Mouse (Mus musculus) cerebellum, postnatal 14 days (tissue): ENCODE data around the gene Ptges3l.
A peak's percentile ranks its signal among the peaks of the same experiment; 100 is the strongest.
"Not testable (repeated sequence)": the region's sequence is repeated elsewhere in the genome, so short reads cannot be mapped to it uniquely, and the experiment has no call there.

Experiments used
- DNase-seq, 2 experiments: peaks; one replicate each; pipeline ENCODE4 v3.0.0; 2021; ENCODE audit warnings: mixed read lengths in 2 of 2

Gene Ptges3l

GRCm38 (mm10) chr11:101418991-101419390 lies 6.1 kb downstream of the Ptges3l start:
- DNase-seq, result no peak

GRCm38 (mm10) chr11:101417101-101417855 lies 7.9 kb downstream of the Ptges3l start, which contains the start of gene Aarsd1:
Gene Aarsd1, minus strand, starts transcription at chr11:101417615.
- DNase-seq, result peak; percentile 94 to 95

GRCm38 (mm10) chr11:101416433-101417100 lies 8.6 kb downstream of the Ptges3l start:
- DNase-seq, result no peak

- no peak for DNase-seq
Measured at GRCm38 (mm10) chr11:101415306-101415705, 9.8 kb downstream of the Ptges3l start.

GRCm38 (mm10) chr11:101395110-101395509 lies 30.0 kb downstream of the Ptges3l start:
- DNase-seq, result peak; percentile 84 to 89

GRCm38 (mm10) chr11:101381817-101382216 lies 43.3 kb downstream of the Ptges3l start:
- no peak for DNase-seq

GRCm38 (mm10) chr11:101378926-101379325 lies 46.2 kb downstream of the Ptges3l start:
- DNase-seq, result no peak

- not testable (repeated sequence) for DNase-seq
Measured at GRCm38 (mm10) chr11:101378196-101378595, 46.9 kb downstream of the Ptges3l start.

- no peak for DNase-seq
Measured at GRCm38 (mm10) chr11:101374421-101374938, 50.7 kb downstream of the Ptges3l start.

GRCm38 (mm10) chr11:101370141-101370540 lies 55.0 kb downstream of the Ptges3l start:
- DNase-seq, result no peak
